Mouse (Mus musculus) heart, adult 9 months (tissue): ENCODE measurements at regions not wholly inside any gene's neighbourhood (a gene's known extent, or its start where the extent isn't known, plus 50 kb on each side); places are given as distances from the start of the nearest gene placed in this dataset.

Experiments
- DNase-seq, 2 experiments: peaks; one replicate each; pipeline ENCODE4 v3.0.0; 2022; ENCODE audit warnings: low spot score in 2 of 2

DNA sequence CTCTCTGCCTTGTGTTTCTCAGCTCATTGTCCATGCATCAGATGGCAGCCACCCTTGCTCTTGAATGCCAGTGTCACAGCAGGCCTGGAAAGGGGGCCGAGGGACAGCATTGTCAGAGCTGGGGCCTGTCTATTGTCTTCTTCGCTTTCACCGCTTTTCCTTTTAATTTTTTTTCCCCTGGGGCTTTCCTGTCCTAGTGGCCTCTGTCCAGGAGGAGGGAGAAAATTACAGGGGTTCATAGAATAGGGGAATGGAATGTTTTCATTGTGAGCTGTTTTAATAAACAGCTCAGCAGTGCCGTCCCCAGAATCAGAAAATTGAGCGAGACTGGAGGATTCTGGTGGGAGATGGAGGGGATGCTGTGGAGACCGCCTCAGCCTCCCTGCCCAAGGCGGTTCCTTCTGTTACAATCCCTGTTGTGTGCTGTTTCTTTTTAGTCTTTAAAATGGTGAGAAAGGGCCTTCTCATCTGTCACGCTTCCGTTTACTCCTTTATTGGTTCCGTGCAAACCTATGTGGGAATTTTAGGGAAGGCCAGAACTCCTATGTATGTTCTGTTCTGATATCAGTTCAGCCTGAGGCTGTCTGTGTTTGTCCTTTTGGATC, 217.2 kb upstream of the Ubash3b start:
- DNase-seq = no peak

DNA sequence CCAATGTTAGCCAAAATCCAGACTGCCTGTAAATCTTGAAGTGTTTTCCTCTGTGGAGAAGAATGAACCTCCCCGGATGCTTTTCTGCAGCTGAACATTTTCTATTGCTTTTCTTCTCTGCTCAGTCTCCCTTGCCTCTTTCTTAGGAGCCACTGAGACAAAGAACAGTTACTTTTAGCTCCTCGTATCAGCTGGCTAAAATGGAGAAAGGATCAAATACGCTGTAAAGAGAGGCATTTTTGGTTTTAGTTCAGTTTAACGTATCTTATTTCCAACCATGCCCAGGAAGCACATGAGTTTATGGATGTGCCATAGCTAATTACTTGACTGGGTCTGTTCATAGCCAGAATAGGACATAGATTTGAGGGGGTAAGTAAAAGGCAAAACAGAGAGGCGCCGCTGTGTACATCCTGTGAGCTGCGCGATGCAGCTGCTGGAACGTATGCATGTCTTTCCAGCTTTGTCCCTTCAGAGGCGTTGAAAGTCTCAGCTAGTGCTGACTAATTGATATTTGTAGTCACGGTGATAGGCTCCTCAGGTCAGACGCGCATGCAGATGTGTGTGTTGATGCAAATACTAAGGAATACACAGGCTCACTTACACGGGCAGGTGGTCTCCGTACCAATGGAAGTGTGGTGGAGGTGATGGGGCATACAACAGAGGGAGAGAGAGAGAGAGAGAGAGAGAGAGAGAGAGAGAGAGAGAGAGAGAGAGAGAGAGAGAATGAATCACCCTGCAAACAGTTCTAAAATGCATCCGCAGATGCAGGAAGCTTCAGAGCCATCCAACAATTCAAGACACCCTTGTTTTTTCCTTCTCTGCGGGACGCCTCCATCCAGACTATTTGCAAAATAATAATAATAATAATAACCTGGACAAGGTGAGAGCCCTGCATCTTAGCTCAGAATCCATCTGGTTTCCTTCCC, 216.5 kb upstream of the Ubash3b start:
- no peak for DNase-seq

DNA sequence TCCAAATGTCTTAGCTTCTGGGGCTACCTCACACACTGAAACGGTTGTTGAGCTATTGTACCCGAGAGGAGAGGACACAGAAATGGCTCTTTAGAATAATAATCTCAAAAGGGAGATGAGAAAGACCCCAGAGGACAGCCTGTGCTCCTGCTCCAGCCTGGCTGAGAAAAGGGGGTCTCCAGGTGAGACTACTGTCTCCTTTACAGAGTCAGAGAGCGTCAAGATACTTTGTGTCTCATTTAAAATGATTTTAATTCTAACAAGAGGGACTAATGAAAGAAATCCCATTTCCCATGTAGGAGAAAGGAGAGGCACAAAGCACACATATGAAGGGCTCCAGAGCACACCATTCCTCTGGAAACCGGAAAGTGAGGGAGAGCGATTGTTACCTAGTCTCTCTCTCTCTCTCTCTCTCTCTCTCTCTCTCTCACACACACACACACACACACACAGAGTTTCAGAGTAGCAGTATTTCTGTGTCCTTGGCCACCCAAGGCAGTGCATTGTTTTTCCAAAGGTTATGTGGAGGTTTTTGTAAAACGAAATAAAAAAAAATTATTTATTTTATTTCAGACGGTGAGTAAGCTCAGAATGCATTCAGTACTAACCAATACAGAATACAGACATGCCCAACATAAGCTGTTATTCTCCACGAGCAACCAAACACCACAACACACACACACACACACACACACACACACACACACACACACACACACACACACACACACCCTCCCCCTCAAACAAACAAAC, 215.6 kb upstream of the Ubash3b start:
- DNase-seq = no peak

DNA sequence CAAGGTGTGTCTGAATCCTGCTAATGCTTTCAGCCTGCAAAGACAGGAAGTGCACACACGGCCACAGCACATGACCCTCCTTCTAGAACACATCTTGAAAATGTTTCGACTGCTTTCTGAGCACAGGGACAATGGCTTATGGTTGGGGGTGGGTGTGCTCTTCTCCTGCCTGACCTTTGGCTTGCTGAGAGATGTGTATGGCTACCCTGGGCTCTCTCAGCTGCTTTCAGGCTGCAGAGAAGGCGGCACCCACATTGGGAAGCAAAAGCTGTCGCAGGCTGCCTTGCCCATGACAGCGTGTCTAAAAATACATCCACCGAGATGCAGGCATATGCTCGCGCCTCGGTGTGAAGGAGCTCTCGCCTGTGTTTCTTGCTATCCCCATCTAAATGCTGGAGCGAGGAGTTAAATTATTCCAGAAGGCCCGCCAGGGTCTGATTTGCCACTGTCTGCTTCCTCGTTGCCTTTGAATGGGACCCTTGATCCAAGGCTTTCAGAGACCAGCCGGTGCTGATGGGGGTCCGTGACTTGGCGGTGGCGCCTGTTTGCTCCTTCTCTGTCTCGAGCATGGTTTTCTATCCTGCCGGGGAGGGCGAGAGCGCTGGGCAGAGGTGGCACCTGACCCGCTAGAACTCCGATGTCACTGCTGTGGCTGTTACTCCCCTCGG, 214.6 kb upstream of the Ubash3b start:
- peak; percentile 32 to 55 for DNase-seq

DNA sequence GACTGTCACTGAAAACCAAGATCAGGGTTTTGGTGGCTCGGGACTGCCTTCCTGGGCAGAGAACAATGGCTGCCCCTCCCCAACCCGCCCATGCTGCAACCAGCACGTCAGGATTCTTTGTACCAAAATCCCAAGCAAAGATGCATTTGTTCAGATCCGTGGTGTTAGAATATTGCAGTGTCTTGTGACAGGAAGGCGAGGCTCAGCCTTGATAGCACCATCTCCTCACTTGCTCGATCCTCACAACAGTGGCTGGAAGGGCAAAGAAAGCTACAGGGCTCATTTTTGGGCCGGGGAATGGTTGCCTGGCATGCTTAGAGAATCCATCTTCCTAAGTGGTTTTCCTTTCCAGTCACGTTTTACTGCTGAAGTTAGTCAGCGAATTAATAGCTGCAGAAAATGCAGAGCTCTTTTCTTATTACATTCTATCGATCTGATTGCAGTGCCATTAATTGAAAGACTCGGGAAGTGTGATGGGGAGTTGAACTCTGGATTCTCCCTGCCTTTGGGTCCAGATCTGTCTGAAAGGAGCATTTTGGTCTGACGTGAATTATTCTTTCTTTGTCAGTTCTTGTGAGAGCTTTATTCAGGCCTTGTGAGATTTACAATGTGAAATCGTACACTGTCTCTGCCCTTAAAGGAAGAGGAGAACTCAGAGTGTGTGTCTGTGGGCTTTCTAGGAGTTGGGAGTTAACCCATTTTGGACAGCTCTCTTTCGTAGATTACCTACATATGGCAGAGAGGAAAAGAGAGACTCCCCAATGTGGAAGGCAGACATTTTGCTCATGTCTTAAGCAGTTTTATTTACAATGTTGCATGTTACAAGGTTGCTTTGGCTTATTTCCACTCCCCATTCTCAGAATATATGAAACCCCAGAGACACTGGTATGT, 213.3 kb upstream of the Ubash3b start:
- DNase-seq = no peak

DNA sequence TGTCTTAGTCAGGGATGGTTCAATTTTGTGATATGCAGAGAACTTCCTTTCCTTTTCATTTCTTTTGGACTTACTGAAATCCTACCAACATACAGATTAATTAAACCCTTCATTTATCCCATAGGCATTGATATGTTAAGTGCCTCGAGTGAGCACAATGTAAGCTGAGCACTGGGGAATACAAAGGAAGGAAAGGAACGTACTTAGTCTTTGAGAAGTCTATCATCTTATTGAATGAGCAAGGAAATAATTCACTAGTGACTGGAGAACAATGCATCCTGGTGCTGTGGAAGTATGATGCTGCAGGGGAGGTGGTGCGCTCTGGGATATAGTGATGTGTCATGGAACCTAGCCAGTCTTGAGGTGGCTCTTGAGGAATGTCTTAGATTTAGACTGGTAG, 204.9 kb upstream of the Ubash3b start:
- no peak for DNase-seq

DNA sequence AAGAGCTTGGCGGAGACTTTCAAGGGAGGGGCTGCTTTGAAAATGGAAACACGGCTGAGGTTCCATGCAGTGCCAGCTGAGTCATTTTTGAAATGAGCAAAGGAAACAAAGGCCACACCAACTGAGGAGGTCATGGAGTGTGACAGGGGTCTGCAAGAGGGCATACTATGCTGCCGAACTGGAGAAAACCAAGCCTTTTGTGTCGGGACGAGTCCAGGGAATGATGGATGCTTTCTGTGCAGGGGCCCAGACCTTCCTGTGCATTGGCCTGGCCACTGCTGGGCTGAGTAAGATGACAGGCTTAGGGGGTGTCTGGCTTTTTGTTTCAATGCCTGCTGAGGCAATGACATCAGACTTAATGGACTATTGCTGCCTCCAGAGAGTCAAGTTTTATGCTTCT, 203.8 kb upstream of the Ubash3b start:
- no peak for DNase-seq

DNA sequence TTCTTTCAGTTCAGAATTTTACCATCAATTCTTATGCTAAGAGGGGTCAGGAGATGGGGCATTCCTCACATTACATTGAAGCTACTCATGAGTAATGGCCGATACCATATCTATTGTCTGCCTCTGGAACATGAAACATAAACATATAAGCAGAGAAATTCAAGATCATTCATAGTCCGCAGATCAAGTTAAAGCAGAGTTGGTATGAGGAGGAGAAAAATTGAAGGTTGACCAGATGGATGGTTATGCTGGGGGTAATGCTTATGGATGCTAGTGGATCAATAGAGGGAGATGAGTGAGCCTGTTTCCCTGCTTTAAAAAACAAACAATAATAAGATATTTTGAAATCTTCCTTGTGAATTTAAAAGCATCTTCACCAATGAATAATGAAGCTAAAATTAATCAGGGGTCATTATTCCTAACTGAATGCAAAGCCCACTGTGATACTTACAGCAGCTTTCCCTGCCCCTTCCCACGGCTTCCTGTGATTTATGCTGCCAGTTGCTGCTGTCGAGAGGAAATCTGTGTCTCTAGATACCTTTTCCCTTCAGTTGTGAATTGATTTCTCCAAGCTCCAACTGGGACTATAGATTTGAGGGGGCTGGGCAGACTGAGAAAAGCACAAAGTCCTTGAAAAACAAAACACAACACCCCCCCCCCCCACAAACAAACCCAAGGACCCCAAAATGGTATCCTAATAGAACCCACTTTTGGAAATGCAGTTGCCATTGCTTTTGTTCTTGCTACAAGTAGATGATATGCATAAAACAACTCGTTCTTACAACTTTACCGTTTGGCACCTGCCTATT, 203.1 kb upstream of the Ubash3b start:
- no peak for DNase-seq

DNA sequence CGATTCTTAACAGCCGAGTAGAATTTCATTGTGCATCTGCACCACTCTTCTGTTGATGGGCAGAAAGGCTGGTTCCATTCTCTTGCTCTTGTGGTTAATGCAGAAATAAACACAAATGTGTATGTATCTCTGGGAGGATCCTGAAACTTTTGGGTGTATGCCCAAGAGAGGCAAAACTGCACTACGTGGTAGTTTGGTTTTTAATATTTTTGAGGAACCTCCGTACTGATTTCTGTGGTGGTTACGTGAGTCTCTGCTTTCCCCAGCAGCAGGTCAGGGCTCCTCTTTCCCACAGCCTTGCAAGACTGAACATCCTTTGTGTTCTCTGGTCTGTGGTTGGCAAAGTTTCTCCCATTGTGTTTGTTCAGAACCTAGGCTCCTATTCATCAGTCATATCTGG, 198.9 kb upstream of the Ubash3b start:
- no peak for DNase-seq

DNA sequence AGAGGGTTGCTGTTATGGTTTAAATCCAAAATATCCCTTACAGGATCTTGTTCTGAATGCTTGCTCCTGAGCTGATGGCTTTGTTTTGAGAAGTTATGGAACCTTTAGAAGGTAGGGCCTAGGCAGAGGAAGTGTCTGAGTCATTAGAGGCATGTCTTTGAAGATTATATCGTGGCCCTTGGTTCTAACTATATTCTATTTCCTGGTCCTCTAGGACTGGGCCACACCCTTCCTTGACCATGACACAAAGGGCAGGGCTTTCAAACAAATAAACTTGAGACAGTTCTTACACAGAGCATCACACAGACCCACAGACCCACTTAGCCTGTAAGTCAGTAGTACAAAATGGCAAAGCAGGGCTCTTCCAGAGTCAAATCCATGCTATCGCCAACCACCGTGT, 197.8 kb upstream of the Ubash3b start:
- no peak for DNase-seq

DNA sequence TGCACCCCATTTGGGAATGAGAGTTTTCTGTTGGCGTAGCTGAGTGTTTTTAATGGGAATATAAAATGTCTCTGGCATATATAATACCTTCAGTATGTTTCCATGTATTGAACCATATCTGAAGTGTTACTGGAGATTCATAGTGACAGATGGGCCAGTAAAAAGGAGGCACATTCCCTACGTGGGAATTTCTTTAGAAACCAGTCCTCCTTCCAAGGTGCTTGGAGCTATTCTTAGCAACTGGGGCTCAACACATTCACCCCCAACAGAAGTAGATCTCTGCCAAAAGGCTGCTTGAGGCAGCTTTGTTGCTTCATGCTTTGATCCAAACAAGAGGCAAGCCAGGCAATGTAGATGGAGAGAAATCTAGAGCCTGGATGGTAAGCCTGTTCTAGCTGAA, 183.8 kb upstream of the Ubash3b start:
- DNase-seq = no peak

DNA sequence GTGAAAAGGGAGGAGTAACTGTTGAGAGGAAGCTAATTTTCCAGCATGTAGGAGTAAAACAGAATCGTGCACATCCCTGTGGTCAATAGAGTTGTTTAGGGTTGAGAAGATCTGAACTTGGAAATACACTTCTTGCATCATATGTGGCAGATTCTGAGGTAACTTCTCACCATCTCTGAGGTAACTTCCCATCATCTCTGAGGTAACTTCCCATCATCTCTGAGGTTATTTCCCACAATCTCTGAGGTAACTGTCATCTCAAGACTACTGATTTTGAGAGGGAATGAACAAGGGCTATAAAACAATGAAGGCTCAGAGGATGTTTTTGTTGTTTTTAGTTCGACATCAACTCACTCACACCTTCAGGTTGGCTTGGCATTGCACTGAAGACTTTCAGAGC, 175.9 kb upstream of the Ubash3b start:
- DNase-seq = no peak

DNA sequence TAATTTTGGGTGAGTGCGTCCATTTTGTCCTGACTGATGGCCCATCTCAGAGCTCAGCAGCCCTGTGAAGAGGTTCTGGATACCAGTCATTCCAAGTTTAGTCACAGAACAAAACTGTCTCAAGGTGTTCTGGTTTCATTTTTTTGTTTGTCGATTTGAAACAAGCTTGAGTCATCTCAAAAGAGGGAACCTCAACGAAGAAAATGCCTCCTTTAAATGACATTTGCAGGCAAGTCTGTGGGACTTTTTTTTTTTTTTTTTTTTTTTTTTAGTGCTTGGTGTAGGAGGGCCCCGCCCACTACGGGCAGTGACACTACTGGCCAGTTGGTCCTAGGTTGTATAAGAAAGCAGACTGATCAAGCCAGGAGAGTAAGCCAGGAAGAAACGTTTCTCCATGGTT, 175.3 kb upstream of the Ubash3b start:
- no peak for DNase-seq

DNA sequence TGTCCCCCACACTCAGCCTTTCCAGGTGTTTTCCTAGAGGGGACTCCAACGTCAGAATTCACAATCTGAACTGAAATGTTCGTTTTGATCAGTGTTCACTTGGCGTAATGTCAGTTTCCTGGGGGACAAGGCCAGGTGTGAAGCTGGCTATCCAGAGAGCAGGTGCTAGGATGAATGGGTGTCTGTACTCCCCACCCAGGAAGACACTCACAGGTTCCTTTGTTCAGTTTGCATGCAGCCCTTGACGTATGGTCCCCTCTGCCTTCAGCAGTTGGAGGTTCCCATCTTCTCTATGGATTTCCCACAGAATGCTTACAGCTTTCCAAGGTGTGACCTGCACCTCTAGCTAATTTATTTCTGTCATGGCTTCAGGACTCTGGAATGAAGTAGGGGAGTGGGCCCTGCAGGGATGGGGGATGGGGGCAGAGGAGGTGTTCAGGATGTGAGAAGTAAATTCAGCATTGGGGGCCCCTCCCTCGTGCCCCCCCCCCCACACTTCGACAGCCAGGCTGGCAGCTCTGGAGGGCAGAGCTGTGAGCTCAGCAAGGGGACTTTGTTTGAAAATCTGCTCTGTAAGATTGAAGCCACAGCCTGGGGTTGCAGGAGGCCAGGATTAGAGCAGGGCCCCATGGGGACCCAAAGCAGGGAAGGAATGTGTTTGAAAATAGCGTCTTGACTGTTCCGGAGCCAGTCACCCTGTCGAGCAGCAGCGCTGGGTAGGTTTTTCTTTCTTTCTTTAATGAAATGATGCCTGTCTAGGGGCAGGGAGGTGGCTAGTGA, 173.2 kb upstream of the Ubash3b start:
- no peak for DNase-seq

DNA sequence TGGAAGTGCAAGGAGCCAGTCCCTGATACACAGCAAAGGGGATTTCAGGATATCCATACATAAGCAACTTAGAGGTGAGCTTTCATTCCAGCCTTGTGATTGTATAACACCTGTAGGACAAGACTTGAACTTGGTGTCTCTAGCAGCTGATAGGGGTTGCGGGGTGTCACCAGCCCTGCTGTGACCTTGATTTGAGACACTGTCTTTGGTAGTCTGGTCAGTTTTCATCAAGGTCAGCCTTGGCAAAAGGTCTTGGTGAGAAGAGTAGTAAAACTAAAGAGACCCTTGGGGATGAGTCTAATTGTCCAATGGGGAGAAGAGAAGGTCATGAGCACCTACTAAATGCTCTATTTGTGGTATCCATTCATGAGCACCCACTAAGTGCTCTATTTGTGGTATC, 172.0 kb upstream of the Ubash3b start:
- no peak for DNase-seq

DNA sequence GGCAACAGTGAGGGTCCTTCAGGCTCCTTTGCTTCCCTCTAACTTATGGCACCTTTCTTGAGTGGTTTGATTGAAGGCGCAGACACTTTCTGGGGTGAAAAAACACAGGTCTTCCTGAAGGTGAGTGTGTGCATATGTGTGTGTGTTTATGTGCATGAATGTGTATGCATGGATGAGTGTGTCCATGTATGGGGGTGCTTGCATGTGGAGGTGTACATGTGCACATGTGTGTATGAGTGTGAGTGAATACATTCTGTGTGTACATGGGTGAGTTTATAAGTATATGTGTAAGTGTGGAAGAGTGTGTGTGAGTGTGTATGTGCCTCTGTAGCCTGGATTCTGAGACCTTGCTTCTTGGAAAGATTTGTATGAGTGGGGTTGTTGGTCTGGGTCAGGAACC, 167.5 kb upstream of the Ubash3b start:
- no peak for DNase-seq

DNA sequence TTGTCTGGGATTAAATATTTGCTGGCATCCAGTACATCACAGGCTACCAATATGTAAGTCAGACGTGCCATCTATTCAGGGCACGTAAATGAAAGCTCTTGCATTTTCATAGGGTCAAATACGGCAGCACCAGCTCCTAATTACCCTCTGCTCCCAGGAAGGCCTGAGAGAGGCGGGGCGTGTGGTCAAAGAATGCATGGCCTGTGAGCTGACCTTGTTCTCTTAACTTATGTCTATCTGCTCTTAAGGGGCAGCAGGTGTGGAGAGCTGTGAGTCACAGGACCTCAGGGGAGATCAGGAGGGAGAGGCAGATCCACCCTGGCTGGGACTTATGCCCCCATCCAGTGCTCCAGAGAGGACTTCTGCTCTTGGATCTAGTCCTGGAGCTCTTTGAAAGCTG, 167.0 kb upstream of the Ubash3b start:
- peak in 1 of 2 experiments; percentile 2 for DNase-seq

DNA sequence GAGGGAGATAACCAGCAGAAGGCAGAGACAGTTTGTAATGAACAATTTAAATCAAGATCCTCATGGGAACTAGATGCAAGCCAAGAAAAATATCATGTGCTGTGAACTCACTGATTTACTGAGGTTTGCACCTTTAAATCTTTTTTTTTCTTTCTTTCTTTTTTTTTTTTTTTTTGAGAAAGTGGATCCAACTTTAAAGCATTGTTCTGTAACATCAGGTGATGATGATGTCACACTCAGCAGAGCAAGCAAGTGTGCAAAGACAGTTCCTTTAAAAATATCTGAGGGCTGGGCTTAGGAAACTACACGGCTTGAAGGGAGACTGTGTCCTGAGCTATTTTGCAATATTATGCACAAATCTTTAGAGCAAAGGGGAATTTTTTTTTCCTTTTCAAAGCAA, 166.6 kb upstream of the Ubash3b start:
- DNase-seq = peak in 1 of 2 experiments; percentile 1

DNA sequence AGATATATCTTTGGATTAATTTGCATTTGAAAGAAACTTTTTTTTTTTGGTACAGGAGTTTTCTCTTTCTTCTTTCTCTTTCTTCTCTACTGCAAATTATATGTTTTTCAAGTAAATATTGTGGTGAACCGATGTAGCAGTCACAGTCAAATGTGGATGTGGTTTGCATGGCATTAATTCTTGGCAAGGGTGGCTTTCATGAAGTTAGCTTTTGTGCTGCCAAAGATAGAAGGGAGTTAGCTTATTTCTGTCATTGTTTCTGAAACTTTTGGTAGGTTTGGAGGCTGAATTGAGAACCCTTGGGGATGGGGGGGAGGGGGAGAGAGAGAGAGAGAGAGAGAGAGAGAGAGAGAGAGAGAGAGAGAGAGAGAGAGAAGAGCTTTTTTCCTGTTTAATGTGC, 166.1 kb upstream of the Ubash3b start:
- no peak for DNase-seq
